Mouse (Mus musculus) left cerebral cortex, adult 9 months (tissue): Measurements from ENCODE around the gene Gfral.

Experiments
- DNase-seq, 2 experiments: peaks; one replicate each; pipeline ENCODE4 v3.0.0; 2022; ENCODE audit warnings: low spot score in 2 of 2

Gfral gene

DNA sequence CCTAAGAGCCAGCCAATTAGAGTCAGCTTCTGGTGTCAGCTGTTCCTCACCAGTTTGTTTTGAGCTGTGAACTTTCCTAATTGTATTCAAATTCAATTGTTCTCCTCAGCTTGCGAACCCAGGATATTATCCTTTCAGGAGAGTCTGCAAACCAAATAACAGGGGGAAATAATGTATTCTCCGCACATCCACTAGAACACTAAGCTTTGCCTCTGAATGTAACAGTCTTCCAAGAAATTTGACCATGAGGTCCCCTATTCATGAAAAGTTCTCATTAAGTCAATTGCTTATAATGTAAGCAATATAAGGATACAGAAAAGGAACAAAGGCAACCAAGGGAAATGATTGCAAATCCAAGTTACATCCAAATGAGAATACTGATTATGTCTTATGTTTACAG lies at the start of gene Gfral:
Gfral (minus strand) TSS at position 101 of the 400 bp plus-strand sequence.
- DNase-seq, result no peak

DNA sequence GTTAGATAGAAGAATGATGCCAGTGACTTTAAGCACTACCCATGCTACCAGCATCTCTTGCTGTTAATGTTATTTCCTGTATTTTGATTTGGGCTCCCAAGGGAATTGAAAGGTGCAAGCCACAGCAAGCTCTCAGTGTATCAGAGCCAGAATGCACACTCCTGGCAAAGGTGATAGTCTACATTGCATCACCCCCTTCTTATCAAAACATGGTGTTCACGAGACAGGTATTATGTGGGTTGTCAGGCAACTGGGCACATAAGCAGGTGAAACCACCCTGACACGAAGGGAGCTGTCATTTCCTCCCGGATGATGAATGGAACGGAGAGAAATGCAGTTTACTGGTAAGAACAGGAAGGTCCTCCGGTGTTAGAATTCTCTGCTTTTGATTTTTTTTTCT lies 44.3 kb upstream of the Gfral start:
- no peak for DNase-seq

DNA sequence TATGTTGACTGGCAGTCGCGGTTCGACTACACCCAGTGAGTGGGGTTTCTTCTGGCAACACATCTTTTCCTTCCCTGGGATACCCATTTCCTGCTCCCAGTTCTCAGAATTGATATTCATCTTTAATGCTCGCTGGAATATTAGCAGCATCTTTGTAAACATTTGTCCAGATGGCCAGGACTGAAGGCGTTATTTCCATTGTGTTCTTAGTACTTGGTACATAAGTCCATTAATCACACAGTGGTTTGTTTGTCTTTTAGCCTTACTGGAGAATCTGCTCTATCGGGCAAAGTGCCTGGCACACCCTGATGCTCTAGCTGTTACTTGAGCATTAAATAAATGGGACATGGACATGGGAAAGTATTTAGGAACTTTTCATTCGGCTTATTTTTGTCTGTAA lies 39.1 kb upstream of the Gfral start:
- no peak for DNase-seq

DNA sequence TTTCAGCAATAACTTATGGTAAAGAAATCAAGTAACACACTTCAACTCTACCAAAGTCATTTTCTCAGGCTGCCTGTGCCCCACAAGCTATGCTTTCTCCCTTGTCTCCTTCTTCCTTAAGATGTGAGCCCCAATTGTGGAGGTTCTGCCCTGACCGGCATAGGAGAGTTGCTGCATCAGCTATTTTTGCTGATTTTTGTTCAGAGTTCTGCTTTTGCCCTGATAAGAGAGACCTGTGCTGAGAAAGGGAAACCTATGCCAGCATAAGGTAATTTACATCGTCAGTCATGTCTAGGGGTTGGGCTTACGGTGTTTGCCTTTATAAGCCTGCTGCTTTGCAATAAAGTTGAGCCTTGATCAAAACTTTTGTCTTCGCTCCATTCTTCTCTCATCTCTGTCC lies 38.7 kb upstream of the Gfral start:
- DNase-seq, result no peak

DNA sequence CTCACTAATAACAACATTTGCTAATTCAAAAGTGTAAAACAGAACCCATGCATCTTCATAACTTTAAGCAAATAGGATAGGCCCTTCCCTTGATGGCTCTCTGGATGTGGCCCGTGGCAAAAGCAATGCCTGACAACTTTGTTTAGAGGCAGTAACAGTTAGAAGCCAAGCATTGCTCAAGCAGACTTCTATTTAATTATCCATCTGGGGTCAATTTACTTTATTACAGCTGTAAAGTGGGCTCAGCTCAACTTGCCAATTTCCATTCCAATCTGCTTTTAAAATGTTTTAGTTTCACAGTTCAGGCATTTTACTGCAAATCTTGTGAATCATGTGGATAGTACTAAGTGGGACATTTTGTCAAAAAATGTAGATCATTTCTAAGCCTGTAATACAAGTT lies 28.9 kb upstream of the Gfral start:
- DNase-seq, result no peak

DNA sequence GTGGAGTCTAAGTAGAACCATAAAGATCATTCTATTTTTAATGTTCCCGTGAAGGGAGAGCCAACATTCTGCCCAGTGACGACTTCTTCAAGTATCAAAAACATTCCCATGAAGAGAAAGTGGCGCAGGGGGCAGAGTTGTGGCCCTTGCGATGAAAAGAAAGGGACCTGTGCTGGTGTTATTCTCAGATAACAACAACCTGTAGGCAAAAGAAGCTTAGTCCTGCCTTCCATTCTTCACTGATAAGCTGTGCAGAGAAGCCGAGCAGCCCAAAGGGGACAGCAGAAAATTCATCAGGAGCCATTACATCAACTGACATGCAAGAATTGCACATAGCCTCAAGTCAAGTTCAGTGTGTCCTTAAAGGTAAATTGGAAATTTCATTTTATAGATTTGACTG lies 24.5 kb upstream of the Gfral start:
- no peak for DNase-seq

DNA sequence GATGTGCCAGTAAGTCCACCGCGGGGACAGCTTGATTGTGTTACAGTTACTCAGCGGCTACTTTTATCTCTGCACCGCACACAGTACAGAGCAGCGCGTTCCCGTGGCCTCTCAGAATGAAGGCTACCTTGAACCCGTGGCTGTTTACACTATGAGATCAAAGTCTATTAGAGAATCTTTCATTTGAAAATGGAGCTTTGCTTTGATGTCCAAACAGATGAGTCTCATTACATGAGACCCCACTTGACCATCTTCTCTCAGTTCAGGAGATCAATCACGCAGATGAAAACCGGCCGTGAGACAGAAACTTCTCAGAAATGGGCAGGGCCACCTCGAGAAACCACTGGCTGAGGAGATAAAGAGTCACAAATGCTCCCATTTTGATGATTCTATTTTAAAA lies 23.8 kb upstream of the Gfral start:
- DNase-seq, result no peak

DNA sequence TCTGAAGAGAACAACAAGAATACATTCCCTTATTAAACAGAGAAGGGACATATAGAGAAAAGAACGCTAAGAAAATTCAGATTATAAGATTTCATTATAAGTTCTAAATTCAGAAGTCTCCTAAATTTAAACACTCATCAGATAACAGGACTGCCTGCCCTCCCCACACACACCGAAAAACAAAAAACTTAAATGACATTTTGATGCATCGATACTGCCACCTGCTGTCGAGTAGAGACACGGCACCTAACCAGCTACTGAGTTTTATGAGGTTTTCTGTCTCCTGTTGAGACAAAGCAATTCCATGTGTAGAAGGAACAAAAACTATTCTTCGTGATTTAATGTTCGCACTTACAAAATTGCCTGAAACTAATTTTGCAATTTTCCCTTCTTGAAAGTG lies 23.2 kb upstream of the Gfral start:
- DNase-seq, result peak in 1 of 2 experiments; percentile 60

DNA sequence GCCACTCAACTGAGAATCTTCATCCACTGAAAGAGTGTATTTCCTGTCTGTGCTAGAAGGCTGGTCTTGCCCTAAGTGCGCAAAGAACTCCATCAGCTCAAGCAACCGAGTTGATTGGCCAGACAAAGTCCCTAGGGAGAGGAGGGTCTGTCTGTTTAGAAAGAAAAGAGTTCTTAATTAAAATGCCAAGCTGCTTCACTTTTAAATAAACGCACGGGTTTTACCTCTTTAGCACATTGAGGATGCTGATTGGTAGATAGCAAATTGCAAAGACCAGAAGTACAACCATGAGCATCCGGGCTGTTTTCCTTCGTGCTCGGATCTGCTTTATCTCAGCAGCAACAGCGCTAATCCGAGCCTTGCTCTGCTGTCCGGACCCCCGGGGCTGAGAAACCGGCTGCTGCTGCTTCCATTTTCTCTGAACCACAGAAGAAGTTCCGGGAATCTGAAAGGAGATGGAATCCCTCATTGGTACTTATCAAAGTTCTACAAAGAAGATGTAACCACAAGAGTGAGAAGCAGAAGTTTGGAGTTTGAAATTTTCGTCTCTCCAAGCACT lies 22.6 kb upstream of the Gfral start:
- no peak for DNase-seq

DNA sequence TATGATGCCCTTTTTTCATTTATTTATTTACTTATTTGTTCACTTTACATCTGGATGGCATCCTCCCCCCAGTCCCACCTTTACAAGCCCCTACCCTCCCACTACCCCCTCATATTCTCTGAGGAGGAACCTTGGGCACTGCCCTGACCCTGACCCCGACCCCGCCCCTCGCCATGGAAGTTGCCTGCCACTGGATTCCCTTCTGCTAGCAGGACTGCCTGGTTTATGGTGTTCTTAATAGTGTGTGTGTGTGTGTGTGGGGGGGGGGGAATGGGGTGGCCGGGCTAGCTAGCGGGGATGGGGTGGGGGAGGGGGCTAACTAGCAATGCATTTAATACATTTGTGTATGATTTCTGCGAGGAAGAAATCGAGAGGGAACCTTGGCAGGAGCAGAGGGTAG lies 21.4 kb upstream of the Gfral start:
- no peak for DNase-seq

DNA sequence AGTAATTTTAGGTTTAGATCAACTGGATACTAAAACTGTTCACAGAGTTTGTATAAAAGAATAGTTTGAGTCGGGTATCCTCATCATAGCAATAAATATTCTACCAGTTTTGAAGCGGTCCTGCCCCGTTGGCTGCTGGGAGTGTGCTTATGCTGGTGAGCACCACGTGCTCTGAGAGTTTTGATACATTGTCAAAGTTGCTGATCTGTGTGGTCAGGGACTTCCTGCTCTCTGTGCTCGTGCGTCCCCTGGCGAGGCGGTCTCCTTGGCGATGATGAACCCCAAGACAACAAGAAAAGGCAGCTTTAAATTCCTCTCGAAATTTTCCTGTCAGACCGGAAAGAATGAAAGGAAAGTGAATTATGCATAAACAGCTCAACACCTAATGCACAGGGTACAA lies 16.9 kb upstream of the Gfral start:
- no peak for DNase-seq

DNA sequence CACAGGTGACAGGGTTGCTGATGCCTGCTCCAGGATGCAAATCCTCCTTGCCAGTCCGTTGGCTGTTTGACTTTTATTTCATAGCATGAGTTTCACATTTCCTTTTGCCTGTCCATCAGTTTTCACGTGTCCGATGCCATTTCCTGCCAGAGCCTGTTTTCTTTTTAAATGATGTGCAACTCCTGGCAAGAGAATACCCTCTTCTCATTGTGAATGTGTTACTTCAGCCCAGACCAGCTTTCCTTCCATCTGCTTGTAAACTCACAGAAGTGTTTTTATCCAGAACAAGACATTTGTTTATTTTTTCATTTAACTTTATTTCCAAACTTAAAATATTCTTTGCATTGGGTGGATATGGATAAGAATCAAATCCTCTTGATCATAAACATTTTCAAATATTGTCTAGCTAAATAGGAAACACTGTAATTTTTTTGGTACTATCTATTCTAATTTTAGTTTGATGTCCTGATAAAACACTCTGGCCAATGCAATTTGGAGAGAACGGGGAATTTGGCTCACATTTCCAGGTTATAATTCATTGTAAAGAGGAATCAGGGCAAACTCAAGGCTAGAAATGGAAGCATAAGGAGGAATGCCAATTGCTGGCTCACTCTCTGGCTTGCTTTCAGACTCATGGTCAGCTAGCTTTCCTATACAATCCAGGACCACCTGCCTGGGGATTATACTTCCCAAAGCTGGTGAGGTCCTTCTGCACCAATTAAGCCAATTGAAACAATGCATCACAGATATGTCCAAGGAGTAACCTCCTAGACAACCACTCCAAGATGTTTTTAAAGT lies 3.9 kb upstream of the Gfral start:
- DNase-seq, result no peak

DNA sequence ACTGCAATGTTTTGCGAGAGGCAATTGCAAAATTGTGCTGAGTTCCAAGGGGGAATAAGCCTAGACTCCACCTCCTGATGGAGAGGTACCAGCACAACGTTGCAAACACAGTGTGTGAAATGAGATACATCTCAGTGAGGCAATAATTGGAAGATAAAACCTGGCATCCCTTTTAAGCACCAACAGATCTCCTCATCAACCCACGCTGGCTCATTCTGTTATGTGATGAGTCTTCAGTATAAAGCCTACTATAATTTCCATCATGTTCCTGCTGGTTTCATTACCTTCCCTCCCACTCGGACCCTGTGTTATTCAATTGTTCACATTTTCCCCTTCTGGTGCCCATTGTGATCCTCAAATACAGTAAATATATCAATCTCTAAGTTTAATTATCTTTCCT lies 1.2 kb upstream of the Gfral start:
- DNase-seq, result no peak

DNA sequence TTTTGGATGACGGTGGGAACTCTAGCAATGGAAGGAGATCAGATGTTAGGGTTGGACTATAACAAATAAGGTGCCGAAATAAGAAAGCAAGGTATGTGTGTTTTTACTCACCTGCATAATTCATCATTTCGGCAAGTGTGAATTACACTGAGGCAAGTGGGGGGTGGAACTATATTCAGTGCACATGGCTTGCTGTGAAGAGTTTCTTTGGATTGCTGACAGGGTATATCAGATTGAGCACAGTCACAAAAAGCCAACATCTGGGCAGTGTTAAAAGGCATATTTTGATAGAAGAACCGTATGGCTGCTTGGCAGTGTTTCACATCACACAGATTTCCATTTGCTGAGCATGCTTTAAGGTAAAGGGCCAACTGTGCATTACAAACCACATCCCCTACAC lies 16.5 kb downstream of the Gfral start:
- DNase-seq, result peak in 1 of 2 experiments; percentile 2

DNA sequence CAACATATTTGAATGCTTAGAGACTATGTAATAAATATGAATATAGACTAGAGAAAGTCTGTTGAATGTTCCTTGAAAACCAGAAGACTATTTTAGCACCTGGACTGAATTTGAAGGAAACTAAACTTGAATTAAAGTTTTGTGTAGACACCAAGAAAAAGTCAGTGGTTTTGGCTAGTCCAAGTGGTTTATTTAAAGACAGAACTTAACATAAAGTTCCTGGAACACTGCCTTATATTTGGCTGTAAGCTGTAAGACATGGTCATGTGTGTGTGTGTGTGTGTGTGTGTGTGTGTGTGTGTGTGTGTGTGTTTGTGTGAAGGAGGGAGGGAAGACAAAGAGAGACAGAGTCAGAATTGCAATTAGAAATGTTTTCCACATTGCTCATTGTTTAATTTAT lies 34.2 kb downstream of the Gfral start:
- no peak for DNase-seq

DNA sequence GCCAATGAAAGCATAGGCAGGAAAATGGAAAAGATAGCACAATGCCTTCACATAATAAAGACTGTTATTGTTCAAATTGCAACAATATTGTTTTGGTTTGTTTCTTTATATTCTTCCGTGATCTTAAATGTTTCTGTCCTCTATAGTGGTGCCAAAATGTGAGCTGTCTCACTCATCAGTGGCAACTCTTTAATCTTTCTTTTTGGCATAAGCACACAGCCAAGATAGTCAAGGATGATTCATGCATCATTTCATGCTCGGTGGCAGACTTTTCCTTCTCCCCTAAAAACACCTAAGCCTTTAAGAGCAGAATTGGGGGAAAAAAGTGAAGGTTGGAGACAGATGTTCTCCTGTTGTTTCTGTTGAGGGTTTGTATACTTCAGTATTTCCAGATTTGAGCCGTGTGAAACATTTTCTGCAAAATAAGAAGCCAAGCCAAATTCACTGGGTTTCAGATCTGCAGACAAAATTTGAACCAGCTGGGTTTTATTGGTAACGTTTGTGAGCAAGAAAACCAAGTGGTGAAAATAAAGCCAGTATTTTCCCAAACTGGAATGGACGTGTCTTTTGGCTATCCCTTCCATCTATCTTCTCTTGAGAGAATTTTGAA lies 40.7 kb downstream of the Gfral start:
- no peak for DNase-seq

DNA sequence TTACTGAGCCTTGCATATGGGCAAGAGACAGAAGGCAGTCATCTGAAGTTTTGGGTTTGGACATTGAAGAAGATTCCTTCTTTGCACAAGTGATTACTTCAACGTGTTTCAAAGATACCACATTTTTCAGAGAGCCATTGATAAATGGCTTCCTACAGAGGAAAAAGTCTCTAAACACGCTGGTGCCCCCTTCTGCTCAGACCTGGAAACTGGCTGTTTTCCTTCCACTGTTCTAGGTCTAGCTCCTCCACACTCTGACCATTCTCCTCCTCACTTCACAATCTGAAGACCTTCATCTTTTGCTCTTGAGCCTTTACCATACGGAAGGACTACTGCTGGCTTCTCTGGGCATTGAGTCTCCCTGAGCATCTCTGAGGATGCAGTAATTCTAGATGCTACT lies 45.1 kb downstream of the Gfral start:
- DNase-seq, result peak in 1 of 2 experiments; percentile 13

DNA sequence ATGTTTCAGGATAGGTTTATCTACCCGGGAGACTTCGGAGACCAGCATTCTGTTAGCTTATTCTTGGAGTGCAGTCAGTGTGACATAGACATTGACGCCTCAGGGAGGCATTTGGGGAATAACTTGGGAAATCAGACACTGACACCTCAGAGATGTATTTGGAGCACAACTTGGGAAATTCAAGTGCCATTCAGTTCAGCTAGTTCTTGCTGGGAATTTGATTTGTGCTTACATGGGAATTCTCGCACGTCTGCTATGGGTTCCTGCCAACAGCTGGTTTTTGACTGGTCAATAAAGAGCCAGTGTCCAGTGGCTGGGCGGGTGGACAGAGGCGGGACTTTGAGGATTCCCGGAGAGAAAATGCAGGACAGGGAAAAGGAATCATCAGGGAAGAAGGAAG lies 51.0 kb downstream of the Gfral start:
- DNase-seq, result no peak

DNA sequence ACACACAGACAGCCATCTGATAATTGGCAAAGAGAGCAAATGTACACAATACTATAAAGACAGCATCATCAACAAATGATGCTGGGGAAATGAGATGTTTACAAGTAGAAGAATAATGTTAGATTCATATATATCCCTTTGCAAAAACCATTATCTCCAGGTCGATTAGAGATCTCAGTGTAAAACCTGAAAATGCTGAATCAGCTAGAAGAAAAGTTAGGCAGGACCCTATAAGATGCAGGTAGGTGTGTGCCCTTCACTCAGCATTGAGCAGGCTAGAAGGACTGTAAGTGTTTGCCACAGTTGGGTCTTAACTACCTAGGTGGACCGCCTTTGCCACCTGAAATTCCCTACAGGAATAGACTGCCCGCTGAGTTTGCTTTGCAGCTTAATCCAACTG lies 67.9 kb downstream of the Gfral start:
- DNase-seq, result no peak

DNA sequence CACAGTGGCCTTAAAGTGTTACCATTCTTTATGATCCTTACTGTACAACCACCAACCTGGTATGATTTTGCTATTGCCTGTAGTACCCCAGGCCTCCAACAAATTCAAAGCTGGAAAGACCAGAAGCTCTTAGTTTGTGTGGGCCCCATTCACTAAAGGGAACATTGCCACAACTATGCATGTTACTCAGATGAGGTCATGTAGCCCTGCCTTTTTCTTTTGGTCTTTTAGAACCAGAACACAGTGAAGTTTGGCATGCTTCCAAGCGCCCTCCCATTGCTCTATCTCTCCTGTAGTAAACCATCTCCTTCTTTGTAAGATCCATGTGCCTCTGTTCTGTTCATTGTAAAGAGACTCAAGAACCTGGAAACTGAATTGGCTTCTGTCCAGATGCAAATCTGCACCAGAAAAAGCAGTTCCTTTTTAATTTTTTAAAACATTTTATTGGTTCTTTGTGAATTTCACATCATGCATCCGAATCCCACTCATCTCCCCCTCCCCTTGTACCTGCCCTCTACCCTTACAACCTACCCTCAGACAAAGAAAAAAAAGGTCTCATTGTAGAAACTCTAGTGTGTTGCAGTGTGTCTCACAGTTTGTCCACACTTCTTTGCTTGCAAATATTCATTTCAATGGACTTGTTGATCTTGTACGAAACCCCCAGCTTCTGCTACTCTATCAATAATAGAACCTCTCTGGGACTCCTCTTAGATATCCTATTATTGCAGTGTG lies 74.9 kb downstream of the Gfral start:
- DNase-seq, result no peak

DNA sequence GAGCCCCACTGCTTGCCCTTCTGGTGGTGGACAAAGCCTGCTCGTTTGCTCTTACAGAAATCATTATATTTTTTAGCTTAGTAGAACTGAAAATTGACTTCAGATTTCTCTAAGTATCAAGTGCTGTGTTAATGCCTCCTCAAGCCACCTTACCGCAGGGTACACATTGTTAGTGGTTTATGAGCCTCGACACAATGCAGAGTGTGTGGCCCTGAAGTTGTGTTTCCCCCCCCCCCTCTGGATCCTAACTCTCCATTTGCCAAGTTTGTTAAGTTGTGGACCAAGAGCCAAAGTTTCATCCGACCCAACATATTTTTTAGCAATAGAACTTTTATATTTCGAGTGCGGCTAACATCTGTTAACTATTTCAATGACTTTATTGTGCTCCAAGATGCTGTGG lies 79.4 kb downstream of the Gfral start:
- no peak for DNase-seq

DNA sequence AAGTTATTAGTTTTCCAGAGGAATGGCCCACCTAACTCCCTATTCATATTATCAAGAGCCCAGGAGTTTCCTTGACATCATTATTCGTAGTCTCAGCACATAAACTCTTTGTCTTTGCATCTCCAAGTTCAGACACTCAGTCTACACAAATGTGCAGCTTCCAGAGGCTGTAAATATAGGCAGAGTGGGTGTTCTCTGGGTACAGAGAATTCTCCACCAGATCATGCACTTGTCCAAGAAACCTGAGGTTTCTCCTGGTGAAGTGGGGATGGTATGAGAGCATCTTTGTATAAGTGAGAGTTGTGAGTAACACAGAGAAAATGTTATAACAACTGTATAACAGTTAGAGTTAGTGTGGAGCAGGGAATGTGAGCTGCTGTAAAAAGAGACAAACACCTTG lies 84.1 kb downstream of the Gfral start:
- no peak for DNase-seq

DNA sequence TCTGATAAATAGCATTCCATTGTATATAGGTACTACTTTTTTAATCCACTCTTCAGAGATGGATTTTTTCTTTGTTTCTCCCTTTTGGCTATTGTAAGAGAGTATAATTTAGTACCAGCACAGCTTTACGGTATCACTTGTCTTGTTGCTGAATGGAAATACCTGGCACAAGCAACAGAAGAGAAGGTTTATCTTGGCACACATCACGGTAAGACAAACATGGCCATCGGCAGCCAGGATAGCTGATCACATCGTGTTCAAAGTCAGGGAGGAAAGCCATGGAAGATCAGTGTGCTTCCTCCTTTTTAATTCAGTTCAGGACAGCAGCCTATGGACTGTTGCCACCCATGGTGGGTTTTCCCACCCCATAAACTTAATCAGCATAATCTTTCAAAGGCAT lies 89.2 kb downstream of the Gfral start:
- DNase-seq, result no peak
